In genomic region chr10:69263906-69264305, GRCm38 (mm10) we compare ENCODE assay signal across 16 mouse cellular contexts. TPM values are rescaled to one million over a fixed set of nuclear protein-coding genes. Genes with fewer than 3 reads are reported as not detected.
DNase-seq lines count a peak whose midpoint lies in the region; ATAC-seq lines count a peak whose summit lies in the region.
"Had no signal": no experiment of that assay in that cellular context is flagged by ENCODE, and none has a peak within 500 bp of the region (broad histone marks: within the 10 kb centered on the region; RNA-seq: fewer than 3 reads in every experiment).

No protein-coding gene starts in this region.

- H3K9me3 ChIP-seq in heart, embryonic 15.5 days (replicated peaks) = no peaks in the 10 kb centered on the region
- no peaks in the 10 kb centered on the region for H3K9me3 ChIP-seq in liver, embryonic 13.5 days (replicated peaks)
- no peaks in the 10 kb centered on the region for H3K9me3 ChIP-seq in liver, embryonic 12.5 days (replicated peaks)
- H3K9me3 ChIP-seq in intestine, embryonic 15.5 days = no peaks in the 10 kb centered on the region

- peaks cover under 1% of the 10 kb centered on the region; the same call in 1 of the 2 replicates for H3K36me3 ChIP-seq in heart, embryonic 15.5 days
- H3K36me3 ChIP-seq in liver, embryonic 13.5 days = 0 out of 2 replicates have a peak, but pooled peaks cover 3% of the 10 kb centered on the region
- H3K36me3 ChIP-seq in liver, embryonic 12.5 days = peaks cover 13% of the 10 kb centered on the region; the same call in 1 of the 2 replicates
- H3K36me3 ChIP-seq in intestine, embryonic 15.5 days = peaks cover 5% of the 10 kb centered on the region; the same call in 1 of the 2 replicates

- peaks cover 62% of the 10 kb centered on the region for H3K4me1 ChIP-seq in heart, embryonic 15.5 days (replicated peaks)
- peaks cover 14% of the 10 kb centered on the region for H3K4me1 ChIP-seq in liver, embryonic 13.5 days (replicated peaks)
- H3K4me1 ChIP-seq in liver, embryonic 12.5 days = peaks cover 18% of the 10 kb centered on the region; the same call in 1 of the 2 replicates
- peaks cover 19% of the 10 kb centered on the region for H3K4me1 ChIP-seq in intestine, embryonic 15.5 days (replicated peaks)

- intact Hi-C loops in heart, postnatal 36 days (cut with DNase I) = no loop called here

- H3K27me3 ChIP-seq in heart, embryonic 15.5 days = no peaks in the 10 kb centered on the region
- H3K27me3 ChIP-seq in liver, embryonic 13.5 days = no peaks in the 10 kb centered on the region
- no peaks in the 10 kb centered on the region for H3K27me3 ChIP-seq in liver, embryonic 12.5 days (replicated peaks)
- no peaks in the 10 kb centered on the region for H3K27me3 ChIP-seq in intestine, embryonic 15.5 days (replicated peaks)
- H3K27me3 ChIP-seq: megakaryocyte, embryonic 14.5 days had no signal

- no peak overlapping the region for H3K9ac ChIP-seq in heart, embryonic 15.5 days
- no peak overlapping the region for H3K9ac ChIP-seq in liver, embryonic 13.5 days
- no peak overlapping the region for H3K9ac ChIP-seq in liver, embryonic 12.5 days
- H3K9ac ChIP-seq in intestine, embryonic 15.5 days = no peak overlapping the region

- no peak for DNase-seq in heart, postnatal 36 days
- no peak for DNase-seq in liver, embryonic 13.5 days
- DNase-seq in embryo, embryonic 11 days = peak; percentile 46
- DNase-seq in spleen, postnatal 14 days (ENCODE audit: low spot score in 2 of 2) = no peak
- DNase-seq: adrenal gland, postnatal 25 days; gastrocnemius, postnatal 14 days; right cerebral cortex, postnatal 4 days; thymus, postnatal 4 days had no signal

- WGBS in heart, embryonic 15.5 days = 65% methylated on average over 2 of the region's 2 CpGs
- 64% methylated on average over 2 of the region's 2 CpGs for WGBS in liver, embryonic 13.5 days (ENCODE audit: insufficient replicate concordance)
- 55% methylated on average over 2 of the region's 2 CpGs for WGBS in liver, embryonic 12.5 days (ENCODE audit: insufficient replicate concordance)
- WGBS in intestine, embryonic 15.5 days = 68% methylated on average over 2 of the region's 2 CpGs

- no peak overlapping the region for H3K4me2 ChIP-seq in heart, embryonic 15.5 days
- H3K4me2 ChIP-seq in liver, embryonic 13.5 days = no peak overlapping the region
- no peak overlapping the region for H3K4me2 ChIP-seq in liver, embryonic 12.5 days
- no peak overlapping the region for H3K4me2 ChIP-seq in intestine, embryonic 15.5 days (replicated peaks)

- no peak overlapping the region for H3K4me3 ChIP-seq in heart, embryonic 15.5 days
- no peak overlapping the region for H3K4me3 ChIP-seq in liver, embryonic 13.5 days (replicated peaks)
- H3K4me3 ChIP-seq in liver, embryonic 12.5 days = no peak overlapping the region
- H3K4me3 ChIP-seq in intestine, embryonic 15.5 days (replicated peaks) = no peak overlapping the region
- H3K4me3 ChIP-seq: layer of hippocampus, adult 2 months; megakaryocyte, embryonic 14.5 days had no signal

- ATAC-seq in heart, embryonic 15.5 days (replicated peaks; ENCODE audit: insufficient number of reproducible peaks, insufficient read depth, low FRiP score, low read depth) = no peak
- ATAC-seq in liver, embryonic 13.5 days (ENCODE audit: low read depth) = no peak
- no peak for ATAC-seq in liver, embryonic 12.5 days
- ATAC-seq in intestine, embryonic 15.5 days = no peak
- ATAC-seq in granulocyte monocyte progenitor cell, adult 5-6 weeks (replicated peaks; ENCODE audit: poor library complexity, severe bottlenecking) = no peak
- ATAC-seq: CD4-positive, CD25-positive, alpha-beta regulatory T cell, adult 4 months; inflammation-experienced regulatory T-cells, adult 6 months had no signal

- peak overlapping the region; percentile 80 for H3K27ac ChIP-seq in heart, embryonic 15.5 days
- 0 out of 2 replicates have a peak overlapping the region, but pooled peaks have one; percentile 18 for H3K27ac ChIP-seq in liver, embryonic 13.5 days
- no peak overlapping the region for H3K27ac ChIP-seq in liver, embryonic 12.5 days
- H3K27ac ChIP-seq in intestine, embryonic 15.5 days = 0 out of 2 replicates have a peak overlapping the region, but pooled peaks have one; percentile 23
- H3K27ac ChIP-seq: layer of hippocampus, adult 2 months had no signal

RNA-seq across cellular contexts. Expression of gene A930033H14Rik, which starts 51.0 kb away (rescaled TPM):
- 1.5 and 1.8 TPM in 2 replicates for polyA plus RNA-seq in heart, embryonic 15.5 days (2015; fragmentation: Nextera tagmentation; extraction: Ambion mirVana)
- 1 to 10 TPM; 1.1 to 3.2 TPM for total RNA-seq in heart, postnatal 36 days (2021)
- 0.39 TPM in 2 replicates for polyA plus RNA-seq in liver, embryonic 13.5 days (2015; fragmentation: Nextera tagmentation; extraction: Ambion mirVana)
- polyA plus RNA-seq in liver, embryonic 12.5 days (2016; fragmentation: Nextera tagmentation; extraction: Ambion mirVana) = 0.81 TPM in 2 replicates
- 1.8 TPM in 2 replicates for polyA plus RNA-seq in intestine, embryonic 15.5 days (2015; fragmentation: Nextera tagmentation; extraction: Ambion mirVana)
- 2.6 and 4.3 TPM in 2 replicates for total RNA-seq in granulocyte monocyte progenitor cell, adult 5-6 weeks (2014; fragmentation: Nextera tagmentation)
- total RNA-seq in granulocyte monocyte progenitor cell, adult 5-6 weeks (2017) = 1.2 and 1.5 TPM in 2 replicates
- polyA plus RNA-seq: CD4-positive, CD25-positive, alpha-beta regulatory T cell, adult 4 months; inflammation-experienced regulatory T-cells, adult 6 months had no signal
